Mouse (Mus musculus) adrenal gland, adult 8-10 months (tissue): ENCODE results near the gene Naa80. TPM values are rescaled to one million over a fixed set of nuclear protein-coding genes. Genes with fewer than 3 reads are reported as not detected.

Source experiments
- DNase-seq: peaks from one replicate; pipeline ENCODE4 v3.0.0; 2022
- total RNA-seq, 4 experiments: library from RNA; stranded (reverse); gene quantifications; 2 replicates each; pipeline ENCODE4 v1.2.4; 2022

Gene Naa80
- total RNA-seq, 4 experiments from 2014 or later, result 15.3 to 20.1 (median 17.0) TPM

- no peak for DNase-seq
These were observed 18.2 kb downstream of the Naa80 start for GRCm38 (mm10) chr9:107596619-107597569.

GRCm38 (mm10) chr9:107598385-107598784 is 19.7 kb downstream of the Naa80 start:
- DNase-seq, result no peak

GRCm38 (mm10) chr9:107599433-107599832 is 20.7 kb downstream of the Naa80 start:
- DNase-seq, result no peak

GRCm38 (mm10) chr9:107599842-107600241 is 21.2 kb downstream of the Naa80 start:
- DNase-seq, result no peak

GRCm38 (mm10) chr9:107600745-107601144 is 22.1 kb downstream of the Naa80 start:
- DNase-seq, result no peak

GRCm38 (mm10) chr9:107601275-107601674 is 22.6 kb downstream of the Naa80 start:
- DNase-seq, result no peak

GRCm38 (mm10) chr9:107602068-107602648 is 23.5 kb downstream of the Naa80 start:
- peak; percentile 81 for DNase-seq

- no peak for DNase-seq
These were observed 24.6 kb downstream of the Naa80 start for GRCm38 (mm10) chr9:107603251-107603650.

GRCm38 (mm10) chr9:107605041-107605661 is 26.5 kb downstream of the Naa80 start:
- no peak for DNase-seq

- no peak for DNase-seq
These were observed 27.9 kb downstream of the Naa80 start for GRCm38 (mm10) chr9:107606591-107606990.

- no peak for DNase-seq
These were observed 28.3 kb downstream of the Naa80 start for GRCm38 (mm10) chr9:107607036-107607435.

- DNase-seq, result no peak
These were observed 29.1 kb downstream of the Naa80 start for GRCm38 (mm10) chr9:107607653-107608245.

GRCm38 (mm10) chr9:107608741-107609432 is 30.2 kb downstream of the Naa80 start, which contains the start of gene Sema3b:
Gene Sema3b, minus strand, starts transcription at chr9:107609229.
- no peak for DNase-seq

GRCm38 (mm10) chr9:107609433-107609830 is 30.7 kb downstream of the Naa80 start:
- no peak for DNase-seq

- DNase-seq, result no peak
These were observed 32.9 kb downstream of the Naa80 start for GRCm38 (mm10) chr9:107611456-107612190.

- peak; percentile 97 for DNase-seq
These were observed 33.7 kb downstream of the Naa80 start for GRCm38 (mm10) chr9:107612191-107612944.

- no peak for DNase-seq
These were observed 34.4 kb downstream of the Naa80 start for GRCm38 (mm10) chr9:107612945-107613569.

- DNase-seq, result no peak
These were observed 36.3 kb downstream of the Naa80 start for GRCm38 (mm10) chr9:107615035-107615434.

GRCm38 (mm10) chr9:107617461-107617860 is 38.8 kb downstream of the Naa80 start:
- DNase-seq, result no peak

GRCm38 (mm10) chr9:107618098-107618497 is 39.4 kb downstream of the Naa80 start:
- DNase-seq, result no peak
